Mouse (Mus musculus): ENCODE measurements at regions not wholly inside any gene's neighbourhood (a gene's known extent, or its start where the extent isn't known, plus 50 kb on each side); places are given as distances from the start of the nearest gene placed in this dataset.

- Histone ChIP-seq H3K9ac (ENCODE audit: low read length) (no peak overlapping the region), H3K27ac (ENCODE audit: low read depth, low read length) (no peak overlapping the region), H3K27me3 (ENCODE audit: control insufficient read depth, insufficient read depth, low read length) (no peaks in the 10 kb centered on the region), H3K36me3 (ENCODE audit: control insufficient read depth, insufficient read depth, low read length) (no peaks in the 10 kb centered on the region), H3K4me1 (ENCODE audit: control insufficient read depth, insufficient read depth, low read length) (no peaks in the 10 kb centered on the region), H3K4me2 (ENCODE audit: low read depth) (no peak overlapping the region), H3K9me3 (ENCODE audit: control insufficient read depth, low read length) (no peaks in the 10 kb centered on the region), H3K4me3 (ENCODE audit: low read depth, low read length) (no peak overlapping the region)
- ATAC-seq (ENCODE audit: insufficient read depth, low FRiP score, low TSS enrichment) (no peak), DNase-seq (ENCODE audit: low spot score) (no peak)
- 86% methylated on average over 10 of the region's 10 CpGs for whole genome bisulfite sequencing
Measured at GRCm38 (mm10) chr7:129938141-129938540, 346.5 kb downstream of the Wdr11 start.

- H3K27ac ChIP-seq (ENCODE audit: low read depth, low read length), result no peak overlapping the region
- no peaks in the 10 kb centered on the region for H3K9me3 ChIP-seq (ENCODE audit: control insufficient read depth, low read length)
- H3K4me1 ChIP-seq (ENCODE audit: control insufficient read depth, insufficient read depth, low read length), result no peaks in the 10 kb centered on the region
- H3K27me3 ChIP-seq (ENCODE audit: control insufficient read depth, insufficient read depth, low read length), result no peaks in the 10 kb centered on the region
- no peak overlapping the region for H3K9ac ChIP-seq (ENCODE audit: low read length)
- no peak overlapping the region for H3K4me3 ChIP-seq (ENCODE audit: low read depth, low read length)
- H3K36me3 ChIP-seq (ENCODE audit: control insufficient read depth, insufficient read depth, low read length), result no peaks in the 10 kb centered on the region
- ATAC-seq (ENCODE audit: insufficient read depth, low FRiP score, low TSS enrichment) (no peak), DNase-seq (ENCODE audit: low spot score) (no peak)
- WGBS, result 81% methylated on average over 5 of the region's 5 CpGs
- H3K4me2 ChIP-seq (ENCODE audit: low read depth), result no peak overlapping the region
Measured at GRCm38 (mm10) chr7:129939266-129939665, 347.6 kb downstream of the Wdr11 start.

- H3K4me1 ChIP-seq (ENCODE audit: control insufficient read depth, insufficient read depth, low read length), result no peaks in the 10 kb centered on the region
- no peaks in the 10 kb centered on the region for H3K36me3 ChIP-seq (ENCODE audit: control insufficient read depth, insufficient read depth, low read length)
- H3K4me2 ChIP-seq (ENCODE audit: low read depth), result no peak overlapping the region
- H3K9me3 ChIP-seq (ENCODE audit: control insufficient read depth, low read length), result no peaks in the 10 kb centered on the region
- WGBS, result 71% methylated on average over 9 of the region's 9 CpGs
- ATAC-seq (ENCODE audit: insufficient read depth, low FRiP score, low TSS enrichment) (no peak), DNase-seq (ENCODE audit: low spot score) (no peak)
- H3K27ac ChIP-seq (ENCODE audit: low read depth, low read length), result no peak overlapping the region
- H3K27me3 ChIP-seq (ENCODE audit: control insufficient read depth, insufficient read depth, low read length), result no peaks in the 10 kb centered on the region
- H3K9ac ChIP-seq (ENCODE audit: low read length), result no peak overlapping the region
- H3K4me3 ChIP-seq (ENCODE audit: low read depth, low read length), result no peak overlapping the region
Measured at GRCm38 (mm10) chr7:129941311-129942029, 349.8 kb downstream of the Wdr11 start.

- no peak for ATAC-seq (ENCODE audit: insufficient read depth, low FRiP score, low TSS enrichment)
- no peaks in the 10 kb centered on the region for H3K4me1 ChIP-seq (ENCODE audit: control insufficient read depth, insufficient read depth, low read length)
- no peak overlapping the region for H3K4me2 ChIP-seq (ENCODE audit: low read depth)
- H3K27ac ChIP-seq (ENCODE audit: low read depth, low read length), result no peak overlapping the region
- no peaks in the 10 kb centered on the region for H3K27me3 ChIP-seq (ENCODE audit: control insufficient read depth, insufficient read depth, low read length)
- DNase-seq (ENCODE audit: low spot score), result no peak
- no peak overlapping the region for H3K4me3 ChIP-seq (ENCODE audit: low read depth, low read length)
- 69% methylated on average over 8 of the region's 8 CpGs for WGBS
- H3K36me3 ChIP-seq (ENCODE audit: control insufficient read depth, insufficient read depth, low read length), result no peaks in the 10 kb centered on the region
- H3K9ac ChIP-seq (ENCODE audit: low read length), result no peak overlapping the region
- H3K9me3 ChIP-seq (ENCODE audit: control insufficient read depth, low read length), result no peaks in the 10 kb centered on the region
Measured at GRCm38 (mm10) chr7:129948613-129949110, 357.0 kb downstream of the Wdr11 start.

- ATAC-seq (ENCODE audit: insufficient read depth, low FRiP score, low TSS enrichment), result no peak
- H3K27ac ChIP-seq (ENCODE audit: low read depth, low read length), result no peak overlapping the region
- 100% methylated on average over 1 of the region's 1 CpGs for WGBS
- no peak for DNase-seq (ENCODE audit: low spot score)
- H3K4me3 ChIP-seq (ENCODE audit: low read depth, low read length), result no peak overlapping the region
- H3K9me3 ChIP-seq (ENCODE audit: control insufficient read depth, low read length), result no peaks in the 10 kb centered on the region
- no peaks in the 10 kb centered on the region for H3K36me3 ChIP-seq (ENCODE audit: control insufficient read depth, insufficient read depth, low read length)
- no peak overlapping the region for H3K9ac ChIP-seq (ENCODE audit: low read length)
- H3K27me3 ChIP-seq (ENCODE audit: control insufficient read depth, insufficient read depth, low read length), result no peaks in the 10 kb centered on the region
- no peak overlapping the region for H3K4me2 ChIP-seq (ENCODE audit: low read depth)
- no peaks in the 10 kb centered on the region for H3K4me1 ChIP-seq (ENCODE audit: control insufficient read depth, insufficient read depth, low read length)
Measured at GRCm38 (mm10) chr7:129950456-129950855, 358.8 kb downstream of the Wdr11 start.

GRCm38 (mm10) chr7:129958379-129958778 lies 366.7 kb downstream of the Wdr11 start:
- DNase-seq (ENCODE audit: low spot score) (no peak), ATAC-seq (ENCODE audit: insufficient read depth, low FRiP score, low TSS enrichment) (no peak)
- Histone ChIP-seq H3K27me3 (ENCODE audit: control insufficient read depth, insufficient read depth, low read length) (no peaks in the 10 kb centered on the region), H3K9ac (ENCODE audit: low read length) (no peak overlapping the region), H3K27ac (ENCODE audit: low read depth, low read length) (no peak overlapping the region), H3K4me2 (ENCODE audit: low read depth) (no peak overlapping the region), H3K4me3 (ENCODE audit: low read depth, low read length) (no peak overlapping the region), H3K9me3 (ENCODE audit: control insufficient read depth, low read length) (no peaks in the 10 kb centered on the region), H3K36me3 (ENCODE audit: control insufficient read depth, insufficient read depth, low read length) (no peaks in the 10 kb centered on the region), H3K4me1 (ENCODE audit: control insufficient read depth, insufficient read depth, low read length) (peaks cover 2% of the 10 kb centered on the region; the same call in 1 of the 2 replicates)
- WGBS, result 41% methylated on average over 3 of the region's 3 CpGs

GRCm38 (mm10) chr7:129962575-129962974 lies 370.9 kb downstream of the Wdr11 start:
- DNase-seq (ENCODE audit: low spot score) (no peak), ATAC-seq (ENCODE audit: insufficient read depth, low FRiP score, low TSS enrichment) (no peak)
- Histone ChIP-seq H3K9me3 (ENCODE audit: control insufficient read depth, low read length) (no peaks in the 10 kb centered on the region), H3K9ac (ENCODE audit: low read length) (no peak overlapping the region), H3K27me3 (ENCODE audit: control insufficient read depth, insufficient read depth, low read length) (no peaks in the 10 kb centered on the region), H3K27ac (ENCODE audit: low read depth, low read length) (no peak overlapping the region), H3K36me3 (ENCODE audit: control insufficient read depth, insufficient read depth, low read length) (no peaks in the 10 kb centered on the region), H3K4me1 (ENCODE audit: control insufficient read depth, insufficient read depth, low read length) (peaks cover 2% of the 10 kb centered on the region; the same call in 1 of the 2 replicates), H3K4me3 (ENCODE audit: low read depth, low read length) (no peak overlapping the region), H3K4me2 (ENCODE audit: low read depth) (no peak overlapping the region)
- WGBS, result 31% methylated on average over 12 of the region's 12 CpGs

GRCm38 (mm10) chr7:129964192-129964591 lies 372.5 kb downstream of the Wdr11 start:
- Histone ChIP-seq H3K4me2 (ENCODE audit: low read depth) (no peak overlapping the region), H3K4me3 (ENCODE audit: low read depth, low read length) (no peak overlapping the region), H3K36me3 (ENCODE audit: control insufficient read depth, insufficient read depth, low read length) (no peaks in the 10 kb centered on the region), H3K4me1 (ENCODE audit: control insufficient read depth, insufficient read depth, low read length) (peaks cover 2% of the 10 kb centered on the region; the same call in 1 of the 2 replicates), H3K9ac (ENCODE audit: low read length) (no peak overlapping the region), H3K27ac (ENCODE audit: low read depth, low read length) (no peak overlapping the region), H3K9me3 (ENCODE audit: control insufficient read depth, low read length) (no peaks in the 10 kb centered on the region), H3K27me3 (ENCODE audit: control insufficient read depth, insufficient read depth, low read length) (no peaks in the 10 kb centered on the region)
- ATAC-seq (ENCODE audit: insufficient read depth, low FRiP score, low TSS enrichment) (no peak), DNase-seq (ENCODE audit: low spot score) (no peak)
- WGBS, result 60% methylated on average over 8 of the region's 8 CpGs
